Mouse (Mus musculus) lung, adult 2 months (tissue): ENCODE data around the gene Fbxl20. TPM values are rescaled to one million over a fixed set of nuclear protein-coding genes. Genes with fewer than 3 reads are reported as not detected.

Source experiments
- DNase-seq: peaks from one replicate; pipeline ENCODE4 v3.0.0; 2022
- H3K4me1 ChIP-seq: fragments of 200-500 bp; 2 replicates; pipeline ENCODE4 v1.6.1; 2011; ENCODE audit warnings: low read length; ENCODE audit not compliant: control insufficient read depth, insufficient read depth
- H3K4me3 ChIP-seq: fragments of 200-500 bp; replicated peaks from 2 replicates; pipeline ENCODE3; 2011; ENCODE audit warnings: low read depth, mild to moderate bottlenecking, control low read depth, low read length; ENCODE audit errors: extremely low read depth
- CTCF ChIP-seq: fragments of 200-500 bp; IDR thresholded peaks from 2 replicates; pipeline ENCODE4 v1.5.1; 2011; ENCODE audit warnings: mild to moderate bottlenecking, low read length, control low read depth; ENCODE audit not compliant: insufficient read depth
- POLR2A ChIP-seq: fragments of 200-500 bp; IDR thresholded peaks from 2 replicates; pipeline ENCODE4 v1.6.1; 2011; ENCODE audit warnings: low read depth, mild to moderate bottlenecking, control low read depth, low read length, borderline replicate concordance; ENCODE audit errors: extremely low read depth
- WGBS: fragments of 180-500 bp; shearing (Covaris S2); methylation state at CpG from one replicate; pipeline ENCODE4 v1.1.7; 2018; 5-methylcytosine and 5-hydroxymethylcytosine counted together
- polyA plus RNA-seq: library from polyadenylated mRNA; depleted of rRNA; stranded (reverse); fragments of >200 nt; gene quantifications from 2 replicates; pipeline ENCODE4 v1.2.3, GENCODE M21; 2012

Gene Fbxl20
- polyA plus RNA-seq, 1 experiment = 20.3 TPM

DNA sequence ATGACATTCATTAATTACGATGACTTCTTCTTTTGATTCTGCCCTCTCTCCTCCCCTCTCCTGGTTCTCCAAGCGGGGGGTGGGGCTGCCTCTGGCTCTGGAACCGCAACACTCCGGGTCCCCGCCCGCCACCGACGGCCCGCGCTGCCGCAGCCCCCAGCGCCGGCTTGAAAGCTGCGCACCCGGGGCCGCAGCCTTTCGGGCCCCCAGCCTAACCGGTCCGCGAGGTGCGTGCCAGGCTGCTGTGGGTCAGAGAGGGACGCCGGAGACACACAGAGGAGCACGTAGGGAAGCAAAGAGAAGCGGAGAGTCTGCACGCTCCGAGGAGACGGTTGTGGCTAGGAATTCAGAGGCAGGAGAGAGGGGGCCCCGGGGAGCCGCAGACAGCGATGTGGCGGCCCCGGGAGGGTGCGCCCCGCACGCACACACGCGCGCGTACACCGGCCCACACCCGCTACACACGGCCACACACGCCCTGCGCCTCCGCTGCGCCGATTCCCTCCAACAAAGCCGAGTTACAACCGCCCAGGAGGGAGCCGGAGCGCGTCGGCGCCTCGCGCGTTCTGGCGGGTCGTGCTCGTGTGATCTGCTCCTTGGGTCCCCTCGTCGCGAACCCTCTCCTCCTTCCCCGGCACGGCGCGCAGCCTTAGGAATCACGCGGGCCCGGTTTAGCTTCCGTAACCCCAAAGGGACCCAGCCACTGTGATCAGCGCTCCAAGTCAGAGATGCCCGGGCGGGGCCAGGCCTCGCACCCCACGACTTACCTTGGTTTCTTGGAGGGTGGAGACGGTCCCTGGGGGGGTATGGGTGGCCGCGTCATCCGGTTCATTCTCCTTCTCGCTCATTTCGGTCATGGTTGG lies 97.8 kb downstream of the Fbxl20 start:
- no peak for DNase-seq

GRCm38 (mm10) chr11:98051611-98052128 lies 98.5 kb downstream of the Fbxl20 start:
- DNase-seq = no peak
- TF ChIP-seq POLR2A (no peak), CTCF (no peak)
- 9% methylated on average over 12 of the region's 12 CpGs for WGBS
- H3K4me1 ChIP-seq = peaks cover 8% of the 10 kb centered on the region; the same call in 1 of the 2 replicates
- no peak overlapping the region for H3K4me3 ChIP-seq

More for the DNA sequence above, 97.8 kb downstream of the Fbxl20 start:
- peaks cover 8% of the 10 kb centered on the region; the same call in 1 of the 2 replicates for H3K4me1 ChIP-seq
- WGBS = 1% methylated on average over 83 of the region's 83 CpGs
- no peak overlapping the region for H3K4me3 ChIP-seq
- TF ChIP-seq CTCF (no peak), POLR2A (no peak)

DNA sequence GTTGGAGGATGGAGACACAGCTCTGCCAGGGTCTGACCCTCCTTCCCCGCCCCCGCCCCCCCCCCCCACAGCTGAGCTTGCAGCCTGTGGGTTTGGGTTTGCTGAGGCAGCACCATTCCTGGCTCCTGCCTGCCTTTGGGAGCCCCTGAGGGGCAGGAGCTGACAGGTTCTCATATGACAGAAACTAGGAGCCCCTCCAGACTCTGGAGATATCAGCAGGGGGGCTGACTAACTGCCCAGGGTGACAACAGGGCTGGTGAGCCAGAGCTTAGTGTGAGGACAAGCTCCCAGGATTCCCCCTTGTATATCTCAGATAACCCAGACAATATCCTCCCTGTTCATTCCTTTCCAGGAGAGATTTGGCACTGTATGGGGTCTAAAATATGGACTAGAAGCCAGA lies 99.3 kb downstream of the Fbxl20 start:
- Histone ChIP-seq H3K4me1 (peaks cover 8% of the 10 kb centered on the region; the same call in 1 of the 2 replicates), H3K4me3 (no peak overlapping the region)
- TF ChIP-seq CTCF = no peak
- no peak for TF ChIP-seq POLR2A
- DNase-seq = no peak
- 24% methylated on average over 2 of the region's 2 CpGs for WGBS

GRCm38 (mm10) chr11:98050520-98050815 lies 99.7 kb downstream of the Fbxl20 start:
- Histone ChIP-seq H3K4me3 (no peak overlapping the region), H3K4me1 (peaks cover 8% of the 10 kb centered on the region; the same call in 1 of the 2 replicates)
- DNase-seq = no peak
- 29% methylated on average over 2 of the region's 2 CpGs for WGBS
- no peak for TF ChIP-seq CTCF
- no peak for TF ChIP-seq POLR2A

- 55% methylated on average over 14 of the region's 14 CpGs for WGBS
These were observed 100.3 kb downstream of the Fbxl20 start for GRCm38 (mm10) chr11:98049672-98050519.

DNA sequence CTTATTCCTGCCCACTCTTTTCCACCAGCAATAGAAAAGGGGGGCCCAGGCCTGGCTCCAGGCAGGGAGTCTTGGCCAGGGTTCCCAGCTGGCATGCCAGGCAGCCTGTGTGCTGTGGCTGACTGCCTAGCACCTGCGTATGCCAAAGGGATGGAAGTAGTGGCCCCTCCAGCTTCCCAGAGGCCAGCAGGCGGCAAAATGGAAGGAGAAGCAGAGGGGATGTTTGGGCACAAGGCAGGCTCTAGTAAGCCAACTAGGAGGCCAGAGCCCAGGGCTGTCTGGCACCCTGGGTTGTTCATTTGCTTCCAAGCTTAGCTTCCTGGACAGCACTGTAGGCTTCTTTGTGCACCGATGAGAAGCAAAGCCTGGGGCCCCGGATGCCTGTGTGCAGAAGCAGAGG lies 102.5 kb downstream of the Fbxl20 start:
- WGBS = 79% methylated on average over 4 of the region's 4 CpGs
- 0 out of 2 replicates have a peak, but pooled peaks cover 4% of the 10 kb centered on the region for H3K4me1 ChIP-seq
- no peak overlapping the region for H3K4me3 ChIP-seq
- DNase-seq = no peak
- TF ChIP-seq POLR2A (no peak), CTCF (no peak)

More at GRCm38 (mm10) chr11:98049672-98050519, 100.3 kb downstream of the Fbxl20 start:
- Histone ChIP-seq H3K4me3 (no peak overlapping the region), H3K4me1 (peaks cover 8% of the 10 kb centered on the region; the same call in 1 of the 2 replicates)
- no peak for DNase-seq
- TF ChIP-seq POLR2A = no peak
- no peak for TF ChIP-seq CTCF

- H3K4me1 ChIP-seq = no peaks in the 10 kb centered on the region
- 81% methylated on average over 1 of the region's 1 CpGs for WGBS
- TF ChIP-seq POLR2A (no peak), CTCF (no peak)
- DNase-seq = no peak
- no peak overlapping the region for H3K4me3 ChIP-seq
These were observed 103.7 kb downstream of the Fbxl20 start for GRCm38 (mm10) chr11:98046466-98046865.

DNA sequence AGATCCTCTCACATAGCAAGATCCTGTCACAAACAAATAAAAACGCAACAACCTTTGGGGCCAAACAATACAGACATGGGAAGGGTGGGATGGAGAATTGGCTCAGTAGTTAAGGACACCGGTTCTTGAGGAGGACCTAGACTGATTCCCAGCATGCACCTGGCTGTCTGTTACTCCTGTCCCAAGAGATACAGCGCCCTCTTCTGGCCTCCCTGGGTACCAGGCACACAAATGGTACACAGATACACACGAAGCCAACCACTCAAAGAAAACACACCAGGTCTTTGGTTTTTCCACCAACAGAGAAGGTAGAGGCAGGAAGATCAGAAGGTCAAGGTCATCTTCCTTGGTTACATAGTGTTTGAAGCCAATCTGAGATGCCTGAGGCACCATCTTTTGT lies 104.6 kb downstream of the Fbxl20 start:
- Histone ChIP-seq H3K4me3 (no peak overlapping the region), H3K4me1 (no peaks in the 10 kb centered on the region)
- TF ChIP-seq CTCF (no peak), POLR2A (no peak)
- DNase-seq = no peak
- WGBS = 59% methylated on average over 4 of the region's 4 CpGs

DNA sequence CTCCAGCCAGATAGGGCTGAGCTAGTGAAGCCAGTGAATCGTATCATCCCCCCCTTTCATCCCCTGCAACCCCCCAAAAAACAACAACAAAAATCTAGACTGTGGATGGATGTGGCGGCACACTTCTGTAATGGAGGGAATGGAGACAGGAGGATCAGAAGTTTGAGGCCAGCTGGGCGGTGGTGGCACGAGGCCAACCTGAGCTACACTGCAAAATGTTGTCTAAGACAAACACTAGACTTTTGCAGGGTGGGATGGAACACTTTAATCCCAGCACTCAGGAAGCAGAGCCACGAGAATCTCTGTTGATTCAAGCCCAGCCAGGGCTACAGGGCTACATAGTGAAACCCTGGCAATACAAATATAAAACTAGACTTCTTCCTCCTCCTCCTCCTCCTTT lies 106.1 kb downstream of the Fbxl20 start:
- no peak overlapping the region for H3K4me3 ChIP-seq
- TF ChIP-seq POLR2A (no peak), CTCF (no peak)

DNA sequence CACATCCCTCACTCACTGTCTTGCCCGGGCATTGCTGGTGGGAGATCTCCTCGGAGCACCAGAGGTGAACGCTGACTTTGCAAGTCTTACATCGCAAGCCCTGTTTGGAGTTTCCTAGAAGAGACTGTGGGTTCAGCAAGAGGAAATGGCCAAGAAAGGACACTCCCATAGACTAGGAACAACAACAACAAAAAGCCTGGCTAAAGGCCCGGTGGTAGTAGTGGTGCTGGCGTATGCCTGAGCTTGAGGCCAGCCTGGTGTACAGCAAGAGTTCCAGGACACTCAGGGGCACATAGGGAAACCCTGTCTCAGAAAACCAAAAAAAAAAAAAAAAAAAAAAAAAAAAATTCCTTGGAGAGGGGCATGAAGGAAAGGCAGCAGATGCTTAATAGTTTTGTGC lies 107.5 kb downstream of the Fbxl20 start:
- DNase-seq = no peak
- no peak for TF ChIP-seq POLR2A
- TF ChIP-seq CTCF = no peak
- no peaks in the 10 kb centered on the region for H3K4me1 ChIP-seq
- 35% methylated on average over 6 of the region's 6 CpGs for WGBS
- H3K4me3 ChIP-seq = no peak overlapping the region

More for the DNA sequence above, 106.1 kb downstream of the Fbxl20 start:
- no peak for DNase-seq
- H3K4me1 ChIP-seq = no peaks in the 10 kb centered on the region
- 52% methylated on average over 5 of the region's 5 CpGs for WGBS
